Mouse (Mus musculus) heart, embryonic 15.5 days (tissue): ENCODE data around the gene Pole4. TPM values are rescaled to one million over a fixed set of nuclear protein-coding genes. Genes with fewer than 3 reads are reported as not detected.

Experiments
- ATAC-seq: fragments of 200-750 bp; cut with Nextera tagmentation; replicated peaks from 2 replicates; pipeline ENCODE4 v1.8.0; 2017; ENCODE audit warnings: low read depth, moderate TSS enrichment; ENCODE audit not compliant: insufficient number of reproducible peaks, insufficient read depth, low FRiP score
- H3K27ac ChIP-seq: fragments of 300-500 bp; sonication (generic); 2 replicates; pipeline ENCODE4 v1.5.1; 2015; ENCODE audit warnings: mild to moderate bottlenecking, inconsistent platforms
- H3K27me3 ChIP-seq: fragments of 300-500 bp; sonication (generic); 2 replicates; pipeline ENCODE4 v1.6.1; 2015; ENCODE audit warnings: inconsistent platforms
- H3K36me3 ChIP-seq: fragments of 300-500 bp; sonication (generic); 2 replicates; pipeline ENCODE4 v1.6.1; 2015; ENCODE audit warnings: mild to moderate bottlenecking, inconsistent platforms
- H3K4me1 ChIP-seq: fragments of 300-500 bp; sonication (generic); replicated peaks from 2 replicates; pipeline ENCODE4 v1.6.1; 2015; ENCODE audit warnings: inconsistent platforms
- H3K4me2 ChIP-seq: fragments of 300-500 bp; sonication (generic); 2 replicates; pipeline ENCODE4 v1.6.1; 2015; ENCODE audit warnings: inconsistent platforms, mild to moderate bottlenecking, moderate library complexity
- H3K4me3 ChIP-seq: fragments of 300-500 bp; sonication (generic); 2 replicates; pipeline ENCODE4 v1.5.1; 2015; ENCODE audit warnings: mild to moderate bottlenecking, inconsistent platforms
- H3K9ac ChIP-seq: fragments of 300-500 bp; sonication (generic); 2 replicates; pipeline ENCODE4 v1.6.1; 2015; ENCODE audit warnings: mild to moderate bottlenecking, inconsistent platforms
- H3K9me3 ChIP-seq: fragments of 300-500 bp; sonication (generic); replicated peaks from 2 replicates; pipeline ENCODE4 v1.6.1; 2016; ENCODE audit warnings: inconsistent platforms
- WGBS: fragments of 180-500 bp; shearing (Covaris S2); methylation state at CpG from one replicate; pipeline ENCODE4 v1.1.7; 2015; ENCODE audit warnings: mixed read lengths; 5-methylcytosine and 5-hydroxymethylcytosine counted together
- polyA plus RNA-seq: library from polyadenylated mRNA; unstranded; fragments of >200 nt; fragmentation: Nextera tagmentation; extraction: Ambion mirVana; gene quantifications from 2 replicates; pipeline ENCODE4 v1.2.1, GENCODE M21; 2015

The Pole4 gene
- polyA plus RNA-seq, 1 experiment from 2014 or later = 81.7 TPM

DNA sequence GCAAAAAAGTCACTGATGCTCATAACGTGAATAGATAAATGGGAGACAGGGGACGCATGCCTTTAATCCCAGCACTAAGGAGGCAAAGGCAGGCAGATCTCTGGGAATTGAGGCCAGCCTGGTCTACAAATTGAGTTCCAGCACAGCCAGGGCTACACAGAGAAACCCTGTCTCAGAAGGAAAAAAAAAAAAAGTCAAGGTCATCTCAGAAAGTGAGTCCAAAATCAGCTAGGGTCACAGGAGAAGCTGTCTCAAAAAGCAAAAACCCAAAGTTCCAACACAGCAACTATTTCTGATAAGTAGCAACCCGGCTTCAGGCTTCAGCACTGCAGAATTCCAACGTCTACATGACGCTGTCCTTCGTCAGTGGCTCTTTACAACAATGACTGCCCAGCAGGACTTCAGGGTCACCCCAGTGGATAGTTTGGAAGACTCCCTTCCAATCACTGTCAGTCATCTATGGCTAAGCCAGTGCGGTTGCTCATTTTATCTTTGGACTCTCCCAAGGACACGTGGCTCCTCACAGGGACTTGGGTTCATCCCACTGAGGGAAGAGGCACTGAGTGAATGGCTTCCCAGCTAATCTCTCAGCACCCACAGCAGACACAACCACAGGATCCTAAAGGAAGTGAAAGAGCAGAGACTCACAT lies 35.8 kb upstream of the Pole4 start:
- no peak for ATAC-seq
- no peaks in the 10 kb centered on the region for H3K27me3 ChIP-seq
- no peak overlapping the region for H3K4me3 ChIP-seq
- H3K4me1 ChIP-seq = peaks cover 6% of the 10 kb centered on the region
- no peak overlapping the region for H3K9ac ChIP-seq
- no peaks in the 10 kb centered on the region for H3K9me3 ChIP-seq
- H3K4me2 ChIP-seq = no peak overlapping the region
- WGBS = 52% methylated on average over 8 of the region's 8 CpGs
- H3K36me3 ChIP-seq = peaks cover 36% of the 10 kb centered on the region
- H3K27ac ChIP-seq = peak overlapping the region; percentile 40

DNA sequence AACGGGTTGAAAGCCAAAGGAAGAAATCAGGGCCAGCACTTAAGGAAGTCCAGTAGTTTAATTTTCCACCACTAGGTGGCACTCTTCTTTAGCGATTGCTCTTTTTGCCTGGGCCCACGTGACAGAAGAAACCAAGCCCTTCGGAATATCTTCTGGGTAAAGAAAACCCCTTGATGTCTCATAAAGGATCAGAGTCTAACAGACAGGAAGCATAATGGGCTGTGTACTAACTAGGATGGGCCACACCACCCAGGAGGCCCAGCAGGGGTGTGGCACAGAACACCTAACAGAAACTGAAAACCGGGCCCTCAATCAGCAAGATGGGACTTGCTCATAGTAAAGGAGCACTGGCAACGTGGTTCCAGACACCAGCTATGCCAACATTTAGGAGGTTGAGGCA lies 35.1 kb upstream of the Pole4 start:
- Histone ChIP-seq H3K27ac (peak overlapping the region; percentile 40), H3K4me2 (peak overlapping the region; percentile 42), H3K9me3 (no peaks in the 10 kb centered on the region), H3K36me3 (peaks cover 36% of the 10 kb centered on the region), H3K27me3 (no peaks in the 10 kb centered on the region), H3K9ac (no peak overlapping the region), H3K4me3 (no peak overlapping the region), H3K4me1 (peaks cover 6% of the 10 kb centered on the region)
- WGBS = 24% methylated on average over 6 of the region's 6 CpGs
- ATAC-seq = no peak; the same call in 1 of the 2 replicates

DNA sequence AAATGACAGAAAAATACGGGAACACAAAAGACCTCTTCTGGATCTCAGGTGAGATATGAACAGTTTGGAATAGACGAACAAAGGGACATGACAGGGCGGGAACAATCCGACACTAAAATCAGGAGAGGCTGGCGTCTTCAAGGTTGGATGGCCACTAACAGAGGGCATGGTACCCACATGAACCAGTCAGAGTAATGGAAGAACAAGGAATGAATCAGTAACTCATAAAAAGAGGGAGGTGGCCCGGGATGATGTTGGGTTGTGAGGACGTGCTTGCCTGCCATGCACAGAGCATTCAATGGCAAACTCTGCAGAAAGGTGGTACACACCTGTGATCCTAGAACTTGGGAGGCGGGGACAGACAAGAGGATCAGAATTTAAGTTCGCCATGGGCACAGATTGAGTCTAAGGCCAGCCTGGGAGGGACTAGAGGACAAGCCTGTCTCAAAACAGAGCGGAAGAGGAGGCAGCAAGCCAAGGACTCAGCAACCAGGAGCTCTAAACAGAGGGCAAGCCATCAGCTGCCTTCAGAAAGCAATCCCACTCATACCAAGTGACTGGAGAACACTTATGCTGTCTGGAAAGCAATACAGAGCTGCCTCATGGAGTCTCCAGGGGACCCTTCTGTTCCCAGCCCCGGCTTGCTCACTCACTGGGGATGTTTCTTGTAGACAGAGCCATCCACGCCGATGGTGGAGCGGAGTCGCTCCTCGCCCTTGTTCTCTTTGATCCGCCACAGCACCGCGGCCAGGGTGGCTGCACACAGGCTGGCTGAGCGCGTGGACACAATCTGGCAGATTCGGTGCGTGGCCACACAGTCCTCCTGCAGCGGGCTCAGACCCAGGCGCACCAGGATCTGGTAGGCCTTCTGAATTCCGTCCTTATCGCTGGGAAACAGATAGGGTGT lies 32.7 kb upstream of the Pole4 start:
- H3K9me3 ChIP-seq = no peaks in the 10 kb centered on the region
- no peaks in the 10 kb centered on the region for H3K27me3 ChIP-seq
- peaks cover 42% of the 10 kb centered on the region for H3K36me3 ChIP-seq
- H3K4me3 ChIP-seq = no peak overlapping the region
- 81% methylated on average over 27 of the region's 27 CpGs for WGBS
- H3K9ac ChIP-seq = no peak overlapping the region
- ATAC-seq = no peak
- H3K4me1 ChIP-seq = peaks cover 6% of the 10 kb centered on the region
- no peak overlapping the region for H3K4me2 ChIP-seq
- H3K27ac ChIP-seq = no peak overlapping the region

DNA sequence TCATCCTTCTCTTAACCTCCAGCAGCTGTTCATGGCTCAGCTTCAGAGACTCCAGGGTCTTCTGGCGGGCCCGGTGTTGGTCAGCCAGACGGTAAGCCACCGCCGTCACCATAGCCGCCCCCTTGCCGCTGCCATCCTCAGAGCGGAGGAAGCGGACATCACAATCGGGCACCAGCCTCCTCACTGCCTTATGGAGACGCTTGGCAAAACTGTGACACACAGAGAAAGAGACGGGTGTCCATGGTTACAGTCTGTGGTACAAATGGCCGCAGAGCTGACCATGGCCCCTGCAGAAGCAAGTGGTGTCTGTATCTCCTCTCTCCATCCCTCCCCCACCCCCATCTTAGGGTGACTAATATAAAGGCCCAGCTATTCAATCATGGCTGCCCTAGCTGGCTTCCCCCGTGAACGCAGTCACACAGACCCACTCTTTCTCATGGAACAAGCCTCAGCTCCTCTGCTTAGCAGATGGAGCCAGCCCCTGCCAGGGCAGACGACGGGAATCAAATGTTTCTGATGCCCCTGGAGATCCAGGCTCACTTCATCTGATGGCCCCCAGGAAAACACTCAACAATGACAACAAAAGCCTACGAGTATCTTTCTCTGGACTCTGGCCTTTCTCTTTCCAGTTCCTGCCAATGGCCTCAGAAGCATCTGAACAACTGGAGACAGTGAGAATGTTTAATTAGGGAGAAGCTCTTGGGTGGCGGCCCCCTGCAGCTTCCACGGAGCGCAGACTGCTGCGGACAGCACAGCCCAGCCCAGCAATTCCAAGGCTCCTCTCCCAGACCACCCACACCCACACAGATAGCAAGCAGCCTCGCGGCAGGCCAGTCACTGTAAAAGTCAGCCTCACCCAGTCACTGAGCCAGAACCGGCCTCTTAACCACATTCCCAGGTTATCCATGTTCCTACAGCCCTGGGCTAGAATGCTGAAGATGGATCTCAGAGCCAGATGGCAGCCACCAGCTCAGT lies 31.7 kb upstream of the Pole4 start:
- WGBS = 80% methylated on average over 25 of the region's 25 CpGs
- Histone ChIP-seq H3K9ac (no peak overlapping the region), H3K4me2 (no peak overlapping the region), H3K4me1 (peaks cover 6% of the 10 kb centered on the region), H3K9me3 (no peaks in the 10 kb centered on the region), H3K27ac (no peak overlapping the region), H3K27me3 (no peaks in the 10 kb centered on the region), H3K4me3 (no peak overlapping the region), H3K36me3 (peaks cover 38% of the 10 kb centered on the region)
- no peak for ATAC-seq

DNA sequence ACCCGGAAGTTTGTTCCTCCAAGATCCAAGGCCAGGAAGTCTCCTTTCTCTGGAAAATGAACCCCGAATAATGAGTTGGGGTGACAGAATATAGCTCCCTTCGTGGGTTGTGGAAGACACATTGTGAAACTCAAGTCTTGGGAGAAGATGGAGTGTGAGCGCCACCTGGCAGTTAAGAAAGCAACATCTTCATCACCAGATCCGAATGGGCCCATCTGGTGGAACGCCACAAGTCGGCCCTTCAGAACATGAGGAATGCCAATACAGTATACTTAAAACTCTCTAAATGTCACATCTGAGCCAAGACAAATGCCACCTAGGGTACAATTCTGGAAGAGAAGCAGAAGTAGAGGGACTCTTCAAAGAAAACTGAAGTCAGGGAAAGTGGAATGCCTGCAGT lies 30.2 kb upstream of the Pole4 start:
- H3K9me3 ChIP-seq = no peaks in the 10 kb centered on the region
- 83% methylated on average over 7 of the region's 7 CpGs for WGBS
- H3K27ac ChIP-seq = no peak overlapping the region
- peaks cover 48% of the 10 kb centered on the region for H3K36me3 ChIP-seq
- no peak overlapping the region for H3K9ac ChIP-seq
- ATAC-seq = no peak
- no peak overlapping the region for H3K4me2 ChIP-seq
- no peaks in the 10 kb centered on the region for H3K27me3 ChIP-seq
- no peak overlapping the region for H3K4me3 ChIP-seq
- H3K4me1 ChIP-seq = peaks cover 1% of the 10 kb centered on the region

DNA sequence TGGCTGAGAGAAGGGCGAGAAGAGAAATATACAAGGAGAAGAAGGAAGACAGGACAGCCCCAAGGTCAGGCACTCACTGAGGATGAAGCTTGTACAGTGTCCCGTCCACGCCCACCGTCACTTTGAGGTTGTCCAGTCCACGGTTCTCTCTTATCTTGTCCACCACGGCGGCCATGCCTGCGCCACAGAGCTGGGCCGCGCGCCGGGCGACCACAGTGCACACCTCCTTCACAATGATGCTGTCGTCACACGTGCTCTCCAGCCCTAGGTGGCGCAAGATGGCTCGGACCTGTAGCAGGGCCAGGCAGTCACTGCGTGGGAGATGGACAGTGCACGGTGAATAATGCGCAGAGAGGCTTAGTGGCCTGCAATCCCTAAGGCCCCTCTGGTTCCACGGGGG lies 23.5 kb upstream of the Pole4 start:
- no peak for ATAC-seq
- peaks cover 64% of the 10 kb centered on the region for H3K36me3 ChIP-seq
- 64% methylated on average over 21 of the region's 21 CpGs for WGBS

DNA sequence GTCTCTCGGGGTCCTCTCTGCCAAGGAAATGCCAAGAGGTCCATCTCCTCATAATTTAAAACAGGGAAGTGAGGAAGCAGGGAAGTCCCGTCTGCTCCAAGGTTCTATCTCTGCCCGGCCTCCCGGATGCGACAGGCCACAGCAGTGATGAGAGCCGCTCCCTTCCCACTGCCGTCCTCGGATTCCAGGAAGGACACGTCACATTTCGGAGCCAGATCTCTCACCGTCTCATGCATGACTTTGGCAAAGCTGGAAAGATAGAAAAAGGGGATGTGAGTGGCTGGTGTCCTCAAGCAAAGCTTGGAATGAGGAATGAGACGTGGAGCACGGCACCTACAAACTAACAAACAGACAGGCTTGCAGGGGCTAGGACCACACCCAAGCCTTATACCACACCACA lies 22.0 kb upstream of the Pole4 start:
- H3K27me3 ChIP-seq = no peaks in the 10 kb centered on the region
- no peaks in the 10 kb centered on the region for H3K9me3 ChIP-seq
- H3K4me2 ChIP-seq = no peak overlapping the region
- no peak for ATAC-seq
- peaks cover 24% of the 10 kb centered on the region for H3K4me1 ChIP-seq
- no peak overlapping the region for H3K4me3 ChIP-seq
- peaks cover 58% of the 10 kb centered on the region for H3K36me3 ChIP-seq
- H3K9ac ChIP-seq = no peak overlapping the region
- H3K27ac ChIP-seq = no peak overlapping the region
- WGBS = 90% methylated on average over 13 of the region's 13 CpGs

More for the DNA sequence above, 23.5 kb upstream of the Pole4 start:
- no peak overlapping the region for H3K27ac ChIP-seq
- H3K9ac ChIP-seq = no peak overlapping the region
- H3K4me3 ChIP-seq = no peak overlapping the region
- peaks cover 14% of the 10 kb centered on the region for H3K4me1 ChIP-seq
- H3K4me2 ChIP-seq = no peak overlapping the region
- H3K27me3 ChIP-seq = no peaks in the 10 kb centered on the region
- H3K9me3 ChIP-seq = no peaks in the 10 kb centered on the region

DNA sequence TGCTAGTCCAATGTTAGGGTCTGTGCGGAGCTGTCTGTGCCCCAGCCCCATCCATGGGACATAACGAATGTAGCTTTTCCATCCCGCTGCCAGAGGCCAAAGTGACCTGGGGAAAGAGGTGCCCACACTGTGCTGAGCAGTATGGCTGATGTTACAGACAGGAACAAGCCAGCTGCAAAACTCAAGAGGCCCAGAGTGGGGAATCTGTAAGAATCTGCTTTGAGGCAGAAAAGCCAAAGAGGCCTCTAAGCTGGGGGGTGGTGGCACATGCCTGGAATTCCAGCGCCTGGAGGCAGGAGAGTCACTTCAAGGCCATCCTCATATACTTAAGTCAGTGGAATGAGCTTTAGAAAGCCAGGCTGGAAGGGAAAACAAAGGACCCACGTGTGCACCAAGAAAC lies 18.2 kb upstream of the Pole4 start:
- H3K9me3 ChIP-seq = no peaks in the 10 kb centered on the region
- no peak overlapping the region for H3K4me3 ChIP-seq
- peaks cover 17% of the 10 kb centered on the region for H3K4me1 ChIP-seq
- peak; percentile 29; the same call in 1 of the 2 replicates for ATAC-seq
- no peaks in the 10 kb centered on the region for H3K27me3 ChIP-seq
- peaks cover 33% of the 10 kb centered on the region for H3K36me3 ChIP-seq
- H3K4me2 ChIP-seq = no peak overlapping the region; the same call in 1 of the 2 replicates
- whole genome bisulfite sequencing = 29% methylated on average over 5 of the region's 5 CpGs
- H3K27ac ChIP-seq = peak overlapping the region; percentile 70
- no peak overlapping the region for H3K9ac ChIP-seq

DNA sequence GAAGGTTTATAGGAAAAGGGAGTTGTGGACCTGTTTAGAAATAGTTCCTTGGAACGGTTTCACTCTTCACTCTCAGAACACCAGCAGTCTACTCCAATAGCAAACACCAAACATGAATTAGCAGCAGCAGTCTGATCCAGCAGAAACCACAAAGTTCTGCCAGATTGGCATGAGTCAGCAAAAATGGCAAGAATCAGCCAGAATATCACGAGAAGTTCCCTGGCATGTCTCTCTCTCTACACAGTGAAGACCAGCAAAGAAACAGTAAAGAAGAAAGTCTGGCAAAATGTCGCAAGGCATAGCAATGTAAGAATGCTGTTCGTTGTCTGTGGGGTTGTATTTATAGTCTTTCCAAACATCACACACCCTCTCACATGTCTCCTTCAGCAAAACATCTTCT lies 11.0 kb upstream of the Pole4 start:
- ATAC-seq = no peak
- Histone ChIP-seq H3K4me3 (no peak overlapping the region), H3K27ac (no peak overlapping the region), H3K4me2 (no peak overlapping the region), H3K4me1 (0 out of 2 replicates have a peak, but pooled peaks cover 2% of the 10 kb centered on the region), H3K36me3 (no peaks in the 10 kb centered on the region), H3K27me3 (no peaks in the 10 kb centered on the region), H3K9ac (no peak overlapping the region), H3K9me3 (no peaks in the 10 kb centered on the region)
- 70% methylated on average over 4 of the region's 4 CpGs for WGBS

DNA sequence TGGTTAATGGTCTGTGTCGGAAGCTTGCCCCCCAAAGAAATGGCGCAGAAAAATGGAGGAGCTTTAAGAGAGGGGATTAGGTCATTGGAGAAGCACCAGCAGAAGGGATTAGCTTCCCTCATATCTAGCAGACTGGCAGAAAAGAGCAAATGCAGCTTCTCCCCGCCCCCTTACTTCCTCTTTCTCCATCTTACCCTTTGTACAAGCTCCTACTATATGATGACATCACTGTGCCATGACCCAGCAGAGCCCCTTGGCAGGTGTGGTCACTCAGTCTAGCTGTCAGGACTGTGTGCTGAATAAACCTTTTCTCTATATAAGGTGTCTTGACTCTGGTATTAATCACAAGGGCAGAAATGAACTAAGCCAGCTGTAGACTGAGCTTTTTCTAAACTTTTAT lies 10.5 kb upstream of the Pole4 start:
- ATAC-seq = no peak
- no peaks in the 10 kb centered on the region for H3K36me3 ChIP-seq
- H3K4me1 ChIP-seq = no peaks in the 10 kb centered on the region
- no peak overlapping the region for H3K9ac ChIP-seq
- no peaks in the 10 kb centered on the region for H3K9me3 ChIP-seq
- no peaks in the 10 kb centered on the region for H3K27me3 ChIP-seq
- 79% methylated on average over 3 of the region's 3 CpGs for WGBS
- H3K27ac ChIP-seq = no peak overlapping the region
- H3K4me3 ChIP-seq = no peak overlapping the region
- no peak overlapping the region for H3K4me2 ChIP-seq

DNA sequence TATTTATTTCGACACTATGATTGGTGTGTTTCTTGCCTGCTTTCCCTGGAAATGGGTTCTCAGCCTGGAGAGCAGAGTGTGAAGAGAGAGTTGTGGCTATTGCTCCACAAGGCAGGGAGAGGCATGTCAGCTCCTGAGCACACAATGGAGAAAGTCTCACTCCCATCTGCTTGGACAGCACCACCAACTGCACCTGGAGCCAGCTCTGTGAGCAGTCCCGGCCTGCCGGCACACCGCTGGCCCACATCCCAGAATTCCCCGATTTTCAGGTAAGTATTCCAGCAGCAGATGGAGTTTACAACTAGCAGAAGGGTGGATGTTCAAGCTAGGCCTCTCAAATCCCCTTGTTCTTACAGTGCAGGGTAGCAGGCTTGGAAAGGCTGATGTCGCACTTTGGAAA lies 10.1 kb upstream of the Pole4 start:
- H3K4me2 ChIP-seq = no peak overlapping the region
- H3K27ac ChIP-seq = no peak overlapping the region
- 82% methylated on average over 6 of the region's 6 CpGs for WGBS
- H3K9me3 ChIP-seq = no peaks in the 10 kb centered on the region
- H3K4me3 ChIP-seq = no peak overlapping the region
- no peak for ATAC-seq
- H3K27me3 ChIP-seq = no peaks in the 10 kb centered on the region
- H3K4me1 ChIP-seq = no peaks in the 10 kb centered on the region
- no peak overlapping the region for H3K9ac ChIP-seq
- H3K36me3 ChIP-seq = no peaks in the 10 kb centered on the region
